In the genomic region with DNA sequence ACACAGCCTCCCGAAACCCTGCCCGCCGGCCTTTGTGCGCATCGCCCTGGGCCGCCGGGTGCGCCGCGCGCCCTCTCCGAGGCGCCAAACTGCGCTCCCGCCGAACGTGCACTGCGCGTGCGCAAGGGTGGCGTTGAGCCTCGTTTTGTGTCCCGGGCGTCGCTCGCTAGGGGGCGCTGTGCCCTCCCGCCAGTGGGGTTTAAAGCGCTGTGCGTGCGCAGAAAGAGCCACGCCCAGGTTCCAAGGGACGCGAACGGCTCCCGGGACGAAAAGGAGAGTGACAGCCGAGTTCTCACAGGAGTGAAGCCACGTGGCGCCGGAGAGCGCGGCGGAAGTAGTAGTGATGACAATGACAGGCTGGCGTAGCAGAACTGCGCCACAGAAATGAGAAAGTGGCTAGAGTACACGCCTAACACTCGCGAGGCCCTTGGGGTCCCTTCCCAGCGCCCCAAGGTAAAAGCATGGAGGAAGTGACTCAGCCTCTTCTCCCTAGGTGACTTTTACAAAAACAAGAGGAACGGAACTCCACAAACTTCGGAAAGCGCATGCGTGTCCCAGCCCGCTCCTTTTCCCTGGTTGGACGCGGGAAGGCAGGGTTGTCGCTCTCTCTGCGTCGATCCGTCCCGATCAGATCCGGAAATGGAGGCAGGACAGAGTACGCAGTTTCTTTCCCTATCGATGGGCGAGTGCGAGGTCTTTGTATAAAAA, we compare ENCODE assay signal across 8 mouse cellular contexts. TPM values are rescaled to one million over a fixed set of nuclear protein-coding genes. Genes with fewer than 3 reads are reported as not detected.
DNase-seq lines count a peak whose midpoint lies in the region; ATAC-seq lines count a peak whose summit lies in the region.

No protein-coding gene starts in this region.

- ATAC-seq in megakaryocyte progenitor cell, adult 5-6 weeks (replicated peaks; ENCODE audit: poor library complexity), result peak; percentile 74

- peak; percentile 100 for DNase-seq in adipocyte (ENCODE audit: low spot score)
- peak; percentile 99 for DNase-seq in embryo, embryonic 10 days (ENCODE audit: low spot score)
- peak; percentile 100 for DNase-seq in gastrocnemius, postnatal 10 days
- peak; percentile 100 for DNase-seq in induced T-regulatory cell, adult 2 months (ENCODE audit: low read depth)
- peak; percentile 95 to 99 for DNase-seq in left cerebral cortex, adult 9 months (ENCODE audit: low spot score in 2 of 2)
- DNase-seq in right cerebral cortex, postnatal 14 days, result peak; percentile 100
- peak; percentile 99 for DNase-seq in urinary bladder, postnatal 36 days (ENCODE audit: low spot score in 2 of 2)

RNA-seq across cellular contexts. Expression of a gene that starts 17.7 kb away (rescaled TPM):
- under 1 TPM; 0.23 to 0.95 TPM for total RNA-seq in gastrocnemius, postnatal 10 days (2021)
- 4.2 and 4.7 TPM in 2 replicates for total RNA-seq in megakaryocyte progenitor cell, adult 5-6 weeks (2015)
- 2.0 and 3.3 TPM in 2 replicates for total RNA-seq in megakaryocyte progenitor cell, adult 5-6 weeks (2017)

RNA-seq across cellular contexts. Expression of a gene that starts 20.6 kb away (rescaled TPM):
- 100 to 1,000 TPM; 199 to 227 TPM for total RNA-seq in gastrocnemius, postnatal 10 days (2021)
- total RNA-seq in megakaryocyte progenitor cell, adult 5-6 weeks (2015), result 679 and 683 TPM in 2 replicates
- total RNA-seq in megakaryocyte progenitor cell, adult 5-6 weeks (2017), result 1,301 and 1,452 TPM in 2 replicates

RNA-seq across cellular contexts. Expression of a gene that starts 38.6 kb away (rescaled TPM):
- total RNA-seq in gastrocnemius, postnatal 10 days (2021), result 10 to 100 TPM; 31.8 to 32.9 TPM
- total RNA-seq in megakaryocyte progenitor cell, adult 5-6 weeks (2015), result 35.4 and 39.7 TPM in 2 replicates
- 27.8 and 28.1 TPM in 2 replicates for total RNA-seq in megakaryocyte progenitor cell, adult 5-6 weeks (2017)

RNA-seq across cellular contexts. Expression of a gene that starts 57.9 kb away (rescaled TPM):
- not detected for total RNA-seq in gastrocnemius, postnatal 10 days (2021)
- not detected in 2 replicates for total RNA-seq in megakaryocyte progenitor cell, adult 5-6 weeks (2015)
- not detected in 2 replicates for total RNA-seq in megakaryocyte progenitor cell, adult 5-6 weeks (2017)

Comparison
In these comparisons a context has a peak if more than half of its experiments do, and no peak if none do; other contexts are left out.
1. Peak in every context shown above with its lines: DNase-seq and ATAC-seq.